Mouse (Mus musculus): ENCODE measurements around the gene Gyg. TPM values are rescaled to one million over a fixed set of nuclear protein-coding genes. Genes with fewer than 3 reads are reported as not detected.
"Not testable (repeated sequence)": the region's sequence is repeated elsewhere in the genome, so short reads cannot be mapped to it uniquely, and the experiment has no call there.

Gyg gene
- polyA plus RNA-seq, 1 experiment from 2014 or later = 457 TPM

- not testable (repeated sequence) for H3K4me2 ChIP-seq (ENCODE audit: low read depth, low read length); H3K4me3 ChIP-seq (ENCODE audit: low read length); H3K9me3 ChIP-seq (replicated peaks; ENCODE audit: control insufficient read depth, low read length); H3K4me1 ChIP-seq (ENCODE audit: control insufficient read depth, insufficient read depth, low read length); H3K27me3 ChIP-seq (ENCODE audit: control insufficient read depth, insufficient read depth, low read length); H3K27ac ChIP-seq (ENCODE audit: low read length); ATAC-seq (replicated peaks; ENCODE audit: extremely low read depth, insufficient read depth, low FRiP score); H3K9ac ChIP-seq (ENCODE audit: low read length)
- peaks cover 44% of the 10 kb centered on the region for H3K36me3 ChIP-seq (ENCODE audit: control insufficient read depth, insufficient read depth)
- WGBS = 82% methylated on average over 5 of the region's 5 CpGs
These were observed 33.5 kb downstream of the Gyg start for GRCm38 (mm10) chr3:20121582-20121981.

- Histone ChIP-seq H3K27ac (ENCODE audit: low read length) (no peak overlapping the region), H3K4me3 (ENCODE audit: low read length) (no peak overlapping the region), H3K9ac (ENCODE audit: low read length) (no peak overlapping the region), H3K27me3 (ENCODE audit: control insufficient read depth, insufficient read depth, low read length) (no peaks in the 10 kb centered on the region), H3K9me3 (replicated peaks; ENCODE audit: control insufficient read depth, low read length) (no peaks in the 10 kb centered on the region), H3K4me1 (ENCODE audit: control insufficient read depth, insufficient read depth, low read length) (no peaks in the 10 kb centered on the region), H3K4me2 (ENCODE audit: low read depth, low read length) (no peak overlapping the region), H3K36me3 (ENCODE audit: control insufficient read depth, insufficient read depth) (peaks cover 31% of the 10 kb centered on the region)
- ATAC-seq (replicated peaks; ENCODE audit: extremely low read depth, insufficient read depth, low FRiP score) = no peak
- 58% methylated on average over 4 of the region's 4 CpGs for WGBS
These were observed 35.4 kb downstream of the Gyg start for GRCm38 (mm10) chr3:20119686-20120244.

GRCm38 (mm10) chr3:20119044-20119591 is 36.0 kb downstream of the Gyg start:
- Histone ChIP-seq H3K36me3 (ENCODE audit: control insufficient read depth, insufficient read depth) (peaks cover 31% of the 10 kb centered on the region), H3K9ac (ENCODE audit: low read length) (no peak overlapping the region), H3K27ac (ENCODE audit: low read length) (no peak overlapping the region), H3K27me3 (ENCODE audit: control insufficient read depth, insufficient read depth, low read length) (no peaks in the 10 kb centered on the region), H3K4me3 (ENCODE audit: low read length) (no peak overlapping the region), H3K9me3 (replicated peaks; ENCODE audit: control insufficient read depth, low read length) (no peaks in the 10 kb centered on the region), H3K4me1 (ENCODE audit: control insufficient read depth, insufficient read depth, low read length) (no peaks in the 10 kb centered on the region), H3K4me2 (ENCODE audit: low read depth, low read length) (no peak overlapping the region)
- WGBS = 72% methylated on average over 19 of the region's 19 CpGs
- no peak for ATAC-seq (replicated peaks; ENCODE audit: extremely low read depth, insufficient read depth, low FRiP score)

- Histone ChIP-seq H3K9me3 (replicated peaks; ENCODE audit: control insufficient read depth, low read length) (no peaks in the 10 kb centered on the region), H3K27me3 (ENCODE audit: control insufficient read depth, insufficient read depth, low read length) (no peaks in the 10 kb centered on the region), H3K4me3 (ENCODE audit: low read length) (no peak overlapping the region), H3K4me2 (ENCODE audit: low read depth, low read length) (no peak overlapping the region), H3K4me1 (ENCODE audit: control insufficient read depth, insufficient read depth, low read length) (no peaks in the 10 kb centered on the region), H3K9ac (ENCODE audit: low read length) (no peak overlapping the region), H3K27ac (ENCODE audit: low read length) (no peak overlapping the region), H3K36me3 (ENCODE audit: control insufficient read depth, insufficient read depth) (peaks cover 18% of the 10 kb centered on the region)
- ATAC-seq (replicated peaks; ENCODE audit: extremely low read depth, insufficient read depth, low FRiP score) = no peak
- 89% methylated on average over 2 of the region's 2 CpGs for WGBS
These were observed 43.2 kb downstream of the Gyg start for GRCm38 (mm10) chr3:20111913-20112312.

GRCm38 (mm10) chr3:20108881-20109280 is 46.2 kb downstream of the Gyg start:
- no peaks in the 10 kb centered on the region for H3K27me3 ChIP-seq (ENCODE audit: control insufficient read depth, insufficient read depth, low read length)
- no peaks in the 10 kb centered on the region for H3K4me1 ChIP-seq (ENCODE audit: control insufficient read depth, insufficient read depth, low read length)
- no peak overlapping the region for H3K4me2 ChIP-seq (ENCODE audit: low read depth, low read length)
- H3K27ac ChIP-seq (ENCODE audit: low read length) = no peak overlapping the region
- ATAC-seq (replicated peaks; ENCODE audit: extremely low read depth, insufficient read depth, low FRiP score) = no peak
- H3K36me3 ChIP-seq (ENCODE audit: control insufficient read depth, insufficient read depth) = peaks cover 19% of the 10 kb centered on the region
- H3K4me3 ChIP-seq (ENCODE audit: low read length) = no peak overlapping the region
- no peaks in the 10 kb centered on the region for H3K9me3 ChIP-seq (replicated peaks; ENCODE audit: control insufficient read depth, low read length)
- 87% methylated on average over 5 of the region's 5 CpGs for WGBS
- H3K9ac ChIP-seq (ENCODE audit: low read length) = no peak overlapping the region

- Histone ChIP-seq H3K27me3 (ENCODE audit: control insufficient read depth, insufficient read depth, low read length) (no peaks in the 10 kb centered on the region), H3K4me2 (ENCODE audit: low read depth, low read length) (no peak overlapping the region), H3K9ac (ENCODE audit: low read length) (no peak overlapping the region), H3K36me3 (ENCODE audit: control insufficient read depth, insufficient read depth) (peaks cover 8% of the 10 kb centered on the region), H3K4me1 (ENCODE audit: control insufficient read depth, insufficient read depth, low read length) (no peaks in the 10 kb centered on the region), H3K27ac (ENCODE audit: low read length) (no peak overlapping the region), H3K4me3 (ENCODE audit: low read length) (no peak overlapping the region), H3K9me3 (replicated peaks; ENCODE audit: control insufficient read depth, low read length) (no peaks in the 10 kb centered on the region)
- no peak for ATAC-seq (replicated peaks; ENCODE audit: extremely low read depth, insufficient read depth, low FRiP score)
- 88% methylated on average over 2 of the region's 2 CpGs for WGBS
These were observed 50.3 kb downstream of the Gyg start for GRCm38 (mm10) chr3:20104776-20105175.

- WGBS = 65% methylated on average over 8 of the region's 8 CpGs
- no peak for ATAC-seq (replicated peaks; ENCODE audit: extremely low read depth, insufficient read depth, low FRiP score)
- H3K9ac ChIP-seq (ENCODE audit: low read length) = no peak overlapping the region
- H3K4me1 ChIP-seq (ENCODE audit: control insufficient read depth, insufficient read depth, low read length) = no peaks in the 10 kb centered on the region
- no peaks in the 10 kb centered on the region for H3K9me3 ChIP-seq (replicated peaks; ENCODE audit: control insufficient read depth, low read length)
- no peak overlapping the region for H3K4me3 ChIP-seq (ENCODE audit: low read length)
- H3K27me3 ChIP-seq (ENCODE audit: control insufficient read depth, insufficient read depth, low read length) = no peaks in the 10 kb centered on the region
- no peak overlapping the region for H3K27ac ChIP-seq (ENCODE audit: low read length)
- peaks cover 8% of the 10 kb centered on the region for H3K36me3 ChIP-seq (ENCODE audit: control insufficient read depth, insufficient read depth)
- H3K4me2 ChIP-seq (ENCODE audit: low read depth, low read length) = no peak overlapping the region
These were observed 50.8 kb downstream of the Gyg start for GRCm38 (mm10) chr3:20104318-20104717.

GRCm38 (mm10) chr3:20103830-20104229 is 51.3 kb downstream of the Gyg start:
- H3K36me3 ChIP-seq (ENCODE audit: control insufficient read depth, insufficient read depth) = peaks cover 8% of the 10 kb centered on the region
- WGBS = 71% methylated on average over 3 of the region's 3 CpGs
- H3K4me3 ChIP-seq (ENCODE audit: low read length) = no peak overlapping the region
- H3K4me1 ChIP-seq (ENCODE audit: control insufficient read depth, insufficient read depth, low read length) = no peaks in the 10 kb centered on the region
- H3K9me3 ChIP-seq (replicated peaks; ENCODE audit: control insufficient read depth, low read length) = no peaks in the 10 kb centered on the region
- H3K9ac ChIP-seq (ENCODE audit: low read length) = no peak overlapping the region
- no peak for ATAC-seq (replicated peaks; ENCODE audit: extremely low read depth, insufficient read depth, low FRiP score)
- no peak overlapping the region for H3K27ac ChIP-seq (ENCODE audit: low read length)
- no peak overlapping the region for H3K4me2 ChIP-seq (ENCODE audit: low read depth, low read length)
- H3K27me3 ChIP-seq (ENCODE audit: control insufficient read depth, insufficient read depth, low read length) = no peaks in the 10 kb centered on the region

- Histone ChIP-seq H3K4me1 (ENCODE audit: control insufficient read depth, insufficient read depth, low read length) (peaks cover 12% of the 10 kb centered on the region), H3K27ac (ENCODE audit: low read length) (peak overlapping the region; percentile 93), H3K4me2 (ENCODE audit: low read depth, low read length) (peak overlapping the region; percentile 46; the same call in 1 of the 2 replicates), H3K36me3 (ENCODE audit: control insufficient read depth, insufficient read depth) (peaks cover 8% of the 10 kb centered on the region; the same call in 1 of the 2 replicates), H3K27me3 (ENCODE audit: control insufficient read depth, insufficient read depth, low read length) (no peaks in the 10 kb centered on the region), H3K9ac (ENCODE audit: low read length) (peak overlapping the region; percentile 23), H3K9me3 (replicated peaks; ENCODE audit: control insufficient read depth, low read length) (no peaks in the 10 kb centered on the region), H3K4me3 (ENCODE audit: low read length) (no peak overlapping the region)
- peak; percentile 96 for ATAC-seq (replicated peaks; ENCODE audit: extremely low read depth, insufficient read depth, low FRiP score)
- 33% methylated on average over 3 of the region's 3 CpGs for WGBS
These were observed 73.0 kb downstream of the Gyg start for GRCm38 (mm10) chr3:20082161-20082560.
